Mouse (Mus musculus): ENCODE results near the gene Trim68.
"Not testable (repeated sequence)": the region's sequence is repeated elsewhere in the genome, so short reads cannot be mapped to it uniquely, and the experiment has no call there.

Gene Trim68

DNA sequence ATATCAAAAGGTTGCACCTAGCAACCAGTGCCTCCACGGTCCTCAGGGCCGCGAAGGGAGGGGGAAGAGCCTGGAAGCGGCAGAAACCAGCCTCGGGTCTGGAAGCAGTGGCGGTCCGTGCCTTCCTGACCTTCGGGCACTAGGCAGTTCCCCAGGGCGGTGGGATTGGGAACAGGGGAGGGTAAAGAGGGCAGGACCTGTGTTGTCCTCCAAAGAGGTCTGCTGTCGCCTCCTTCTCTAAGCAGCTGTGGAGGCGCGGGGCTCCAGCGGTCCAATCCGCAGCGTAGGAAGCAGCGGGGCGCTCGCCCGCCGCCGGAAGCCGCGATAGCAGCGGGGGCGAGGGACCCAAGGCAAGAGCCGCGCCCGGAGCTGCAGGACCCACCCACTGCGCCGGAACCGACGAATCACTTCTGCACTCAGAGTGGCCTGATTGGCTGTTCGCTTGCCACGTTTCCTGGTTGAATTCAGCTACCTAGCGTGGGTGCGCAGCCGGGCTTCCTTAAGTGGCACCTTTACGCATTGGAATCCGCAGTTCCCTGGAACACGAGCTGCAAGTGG lies at the start of gene Trim68:
Gene Trim68 (minus strand): TSS at position 384 of the 558 bp plus-strand sequence.
- peak; percentile 96 for DNase-seq

GRCm38 (mm10) chr7:102733793-102734192 lies 46.7 kb upstream of the Trim68 start:
- no peak for DNase-seq

GRCm38 (mm10) chr7:102727391-102727790 lies 40.3 kb upstream of the Trim68 start, which contains the start of gene Olfr559:
TSS of gene Olfr559 (minus strand) at chr7:102727491.
- no peak for DNase-seq

- no peak for DNase-seq
These were observed 31.8 kb upstream of the Trim68 start, which contains the start of gene Olfr33 for GRCm38 (mm10) chr7:102718970-102719369. TSS of gene Olfr33 (minus strand) at chr7:102719070.

- DNase-seq, result no peak
These were observed 14.8 kb upstream of the Trim68 start, which contains the start of gene Olfr558 for GRCm38 (mm10) chr7:102701915-102702314. TSS of gene Olfr558 (plus strand) at chr7:102702215.

DNA sequence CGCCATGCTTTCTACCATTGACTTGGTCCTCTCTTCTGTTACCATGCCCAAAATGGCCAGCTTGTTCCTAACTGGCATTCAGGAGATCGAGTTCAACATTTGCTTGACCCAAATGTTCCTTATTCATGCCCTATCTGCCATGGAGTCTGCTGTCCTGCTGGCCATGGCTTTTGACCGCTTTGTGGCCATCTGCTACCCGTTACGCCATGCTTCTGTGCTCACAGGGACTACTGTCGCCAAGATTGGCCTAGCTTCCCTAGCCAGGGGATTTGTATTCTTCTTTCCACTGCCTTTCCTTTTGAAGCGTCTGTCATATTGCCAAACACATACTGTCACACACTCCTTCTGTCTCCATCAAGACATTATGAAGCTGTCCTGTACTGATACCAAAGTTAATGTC lies 11.3 kb upstream of the Trim68 start:
- DNase-seq, result no peak

DNA sequence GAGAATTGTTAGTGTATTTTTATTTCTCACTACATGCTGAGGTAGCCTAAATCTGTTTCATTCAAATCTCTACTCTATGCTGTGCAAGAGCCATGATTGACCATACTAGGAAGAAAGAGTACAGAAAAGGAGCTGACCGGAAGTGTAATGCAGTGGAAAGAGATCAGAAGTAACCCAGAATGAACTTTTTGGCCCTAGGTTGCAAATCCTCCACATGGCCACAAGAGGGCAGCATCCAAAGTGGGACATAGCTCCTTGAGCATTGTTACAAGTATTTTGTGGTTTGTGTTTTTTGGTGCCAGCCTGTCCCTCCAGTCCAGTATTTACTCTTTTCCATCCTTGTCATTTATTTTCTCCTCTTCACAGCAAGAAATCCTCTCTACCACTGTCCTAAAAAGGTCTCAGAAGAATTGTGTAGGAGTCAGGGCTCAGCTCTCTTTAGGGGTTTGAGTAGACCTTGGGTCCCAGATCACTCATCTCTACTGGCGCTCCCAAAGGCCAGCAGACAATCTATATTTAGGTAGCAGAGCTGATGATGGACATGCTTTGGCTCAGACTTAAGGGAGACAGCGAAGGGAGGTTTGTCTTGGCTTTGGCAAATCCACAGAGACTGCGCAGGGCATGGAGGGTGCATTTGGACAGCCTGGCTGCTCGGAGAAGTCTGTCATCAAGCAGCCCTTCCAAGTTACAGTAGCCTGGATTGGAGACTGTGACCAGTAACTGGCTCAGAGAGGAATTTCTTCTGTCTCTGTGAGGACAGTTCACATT lies 8.4 kb upstream of the Trim68 start, which contains the start of gene Olfr557:
Gene Olfr557 (plus strand): TSS at position 553 of the 768 bp plus-strand sequence.
- DNase-seq, result peak; percentile 9

DNA sequence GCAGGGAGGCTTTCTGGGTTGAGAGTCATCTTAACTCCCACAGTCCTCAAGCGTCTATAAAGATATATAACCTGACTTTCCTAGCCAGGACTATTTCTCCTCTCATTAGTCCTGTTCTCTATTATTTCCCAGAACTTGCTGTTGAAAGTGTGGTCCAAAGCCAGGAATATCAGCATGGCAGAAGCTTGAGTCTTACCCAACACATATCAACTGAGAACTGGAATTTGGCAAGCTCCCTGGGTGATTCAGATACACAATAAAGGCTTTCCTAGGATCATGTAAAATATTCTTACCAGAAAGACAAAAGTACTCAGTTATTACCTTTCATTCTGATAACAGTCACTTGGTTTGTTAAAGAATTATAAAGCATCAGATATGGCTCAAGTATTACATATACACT lies 5.2 kb downstream of the Trim68 start:
- DNase-seq, result no peak

- DNase-seq, result no peak
These were observed 10.9 kb downstream of the Trim68 start for GRCm38 (mm10) chr7:102676225-102676624.

DNA sequence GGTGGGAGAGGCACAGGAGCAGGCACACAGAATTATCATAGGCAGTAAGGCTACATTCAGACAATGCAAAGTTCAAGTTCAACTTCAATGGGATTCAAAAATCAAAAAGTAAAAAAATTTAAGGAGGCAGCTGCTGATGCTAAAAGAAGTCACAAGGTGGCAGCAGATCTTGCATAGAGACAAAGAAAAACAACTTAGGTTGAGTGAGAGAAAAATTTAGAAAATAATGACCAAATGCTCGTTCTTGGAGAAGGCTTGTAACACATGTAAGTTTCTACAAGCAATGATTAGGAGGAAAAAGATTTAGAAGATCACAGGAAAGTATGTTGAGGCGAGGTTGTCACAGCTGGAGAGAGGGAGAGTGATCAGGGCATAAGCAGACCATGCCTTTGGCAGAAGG lies 21.7 kb downstream of the Trim68 start:
- DNase-seq, result no peak

- DNase-seq, result no peak
These were observed 22.5 kb downstream of the Trim68 start, which contains the start of gene Olfr556 for GRCm38 (mm10) chr7:102664599-102664998. TSS of gene Olfr556 (plus strand) at chr7:102664899.

- no peak for DNase-seq
These were observed 28.6 kb downstream of the Trim68 start, which contains the start of gene Olfr555 for GRCm38 (mm10) chr7:102658523-102658922. TSS of gene Olfr555 (plus strand) at chr7:102658823.

GRCm38 (mm10) chr7:102644945-102645344 lies 42.2 kb downstream of the Trim68 start:
- DNase-seq, result not testable (repeated sequence)

DNA sequence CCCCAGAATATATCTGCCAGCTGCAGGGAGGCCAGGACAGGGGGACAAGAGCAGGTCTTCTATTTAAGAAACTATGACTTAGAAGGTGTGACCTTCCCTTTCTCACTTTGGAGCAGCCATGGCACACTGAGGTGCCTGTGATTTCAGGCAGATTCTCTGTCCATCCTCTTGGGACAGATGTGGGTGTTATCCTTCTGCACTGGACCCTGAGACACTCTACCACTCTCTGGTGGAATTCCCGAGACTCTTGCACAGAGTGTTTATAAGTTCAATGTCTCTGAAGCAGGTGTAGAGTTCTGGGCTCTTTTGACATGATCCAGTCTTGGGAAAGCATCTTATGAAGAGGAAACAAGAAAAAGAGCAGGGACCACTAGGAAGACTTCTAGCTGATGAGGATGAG lies 49.0 kb downstream of the Trim68 start, which contains the start of gene Olfr554:
Gene Olfr554 (plus strand): TSS at position 301 of the 400 bp plus-strand sequence.
- no peak for DNase-seq

DNA sequence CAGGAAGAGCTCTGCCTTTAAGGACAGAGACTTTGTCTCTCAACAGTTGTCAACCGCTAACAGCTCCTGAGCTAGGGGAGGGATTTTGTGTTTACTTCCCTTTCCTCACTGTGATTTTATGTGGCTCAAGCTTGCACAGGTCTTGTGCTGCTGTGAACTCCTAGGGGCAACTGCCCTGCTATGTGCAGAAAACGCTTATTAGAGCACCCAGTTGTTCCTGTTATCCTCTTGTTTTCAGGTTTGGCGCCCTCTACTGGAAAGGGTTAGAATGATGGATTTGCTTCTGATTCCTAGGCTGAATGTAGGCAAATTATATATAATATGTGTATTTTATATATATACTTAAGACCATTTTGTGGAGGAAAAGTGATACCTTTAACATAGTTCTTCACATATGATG lies 50.5 kb downstream of the Trim68 start:
- DNase-seq, result peak; percentile 13
